Mouse (Mus musculus): ENCODE data around the gene Slc6a17.
A peak's percentile ranks its signal among the peaks of the same experiment; 100 is the strongest.

Slc6a17 gene

DNA sequence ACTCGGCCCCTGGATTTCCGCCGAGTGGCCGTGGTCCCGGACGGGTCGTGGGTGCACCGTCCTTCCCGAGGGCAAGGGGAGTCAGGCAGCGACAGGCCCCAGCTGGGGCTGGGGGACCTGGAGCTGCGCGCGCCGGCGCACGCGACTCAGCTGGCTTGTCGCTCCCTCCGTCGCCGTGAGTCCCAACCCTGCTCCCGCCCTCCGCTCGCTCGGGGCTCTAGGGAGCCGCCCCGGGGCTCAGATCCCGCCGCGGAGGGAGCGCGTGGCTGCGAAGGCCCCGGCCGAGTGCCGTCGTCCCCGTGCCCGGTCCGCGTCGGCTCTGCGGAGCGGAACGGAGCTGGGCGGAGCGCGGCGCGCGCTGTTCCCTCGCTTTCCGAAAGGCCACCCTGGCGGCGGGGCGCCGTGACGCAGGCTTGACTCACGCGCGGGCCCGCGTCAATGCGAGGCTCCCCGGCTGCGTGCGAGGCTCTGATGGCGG lies at the start of gene Slc6a17:
Gene Slc6a17, minus strand, starts transcription at position 388 of the 478 bp plus-strand sequence.
- DNase-seq = peak; percentile 37

GRCm38 (mm10) chr3:107565331-107565730 lies 47.5 kb upstream of the Slc6a17 start:
- no peak for DNase-seq

- no peak for DNase-seq
These were observed 46.1 kb upstream of the Slc6a17 start for GRCm38 (mm10) chr3:107563880-107564279.

GRCm38 (mm10) chr3:107562591-107562990 lies 44.8 kb upstream of the Slc6a17 start:
- DNase-seq = no peak

DNA sequence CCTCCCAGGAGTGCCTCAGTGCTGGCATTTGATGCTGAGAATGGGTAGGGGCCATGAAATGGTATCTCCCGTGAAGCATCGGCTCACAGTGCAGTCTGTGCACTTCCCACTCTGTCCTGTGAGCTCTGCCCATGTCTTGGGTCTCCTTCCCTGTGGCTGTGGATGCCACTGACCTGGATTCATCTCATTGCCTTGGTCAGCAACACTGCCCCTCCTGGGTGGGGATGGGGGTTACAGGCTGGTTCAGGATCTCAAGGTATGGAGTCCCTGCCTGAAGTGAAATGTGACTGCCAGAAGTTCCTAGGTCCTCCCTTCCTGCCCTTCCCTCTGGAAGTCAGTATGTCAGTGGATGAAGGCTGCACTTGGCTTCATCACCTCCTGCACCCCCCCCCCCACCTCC lies 44.3 kb upstream of the Slc6a17 start:
- no peak for DNase-seq

GRCm38 (mm10) chr3:107559183-107559582 lies 41.4 kb upstream of the Slc6a17 start:
- peak; percentile 67 for DNase-seq

- DNase-seq = no peak
These were observed 40.9 kb upstream of the Slc6a17 start for GRCm38 (mm10) chr3:107558740-107559139.

GRCm38 (mm10) chr3:107554842-107555241 lies 37.0 kb upstream of the Slc6a17 start, which contains the start of gene Ubl4b:
Gene Ubl4b, minus strand, starts transcription at chr3:107555073.
- no peak for DNase-seq

- DNase-seq = no peak
These were observed 32.7 kb upstream of the Slc6a17 start for GRCm38 (mm10) chr3:107550409-107551049.

GRCm38 (mm10) chr3:107546956-107547355 lies 29.1 kb upstream of the Slc6a17 start:
- DNase-seq = peak; percentile 81

GRCm38 (mm10) chr3:107545716-107546412 lies 28.0 kb upstream of the Slc6a17 start:
- DNase-seq = no peak

DNA sequence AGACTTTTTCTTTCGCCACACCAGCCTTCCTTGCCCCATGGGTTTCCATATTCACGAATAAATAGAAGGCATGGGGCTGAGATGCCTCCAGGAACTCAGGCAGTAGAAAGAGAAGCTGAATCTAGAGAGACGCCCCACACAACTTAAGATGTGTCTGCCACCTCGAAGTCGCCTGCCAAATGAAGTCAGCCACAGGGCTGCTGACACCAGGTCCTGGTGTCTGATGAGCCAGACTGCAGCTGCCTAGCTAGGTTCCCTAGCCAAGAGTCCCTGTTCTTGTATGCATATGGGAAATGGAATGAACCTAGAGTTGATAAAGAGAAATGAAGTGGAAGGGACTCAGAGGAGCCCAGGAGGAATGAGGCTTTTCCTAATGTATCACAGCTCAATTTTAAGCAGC lies 27.5 kb upstream of the Slc6a17 start:
- no peak for DNase-seq

- no peak for DNase-seq
These were observed 25.6 kb upstream of the Slc6a17 start for GRCm38 (mm10) chr3:107543158-107544080.

DNA sequence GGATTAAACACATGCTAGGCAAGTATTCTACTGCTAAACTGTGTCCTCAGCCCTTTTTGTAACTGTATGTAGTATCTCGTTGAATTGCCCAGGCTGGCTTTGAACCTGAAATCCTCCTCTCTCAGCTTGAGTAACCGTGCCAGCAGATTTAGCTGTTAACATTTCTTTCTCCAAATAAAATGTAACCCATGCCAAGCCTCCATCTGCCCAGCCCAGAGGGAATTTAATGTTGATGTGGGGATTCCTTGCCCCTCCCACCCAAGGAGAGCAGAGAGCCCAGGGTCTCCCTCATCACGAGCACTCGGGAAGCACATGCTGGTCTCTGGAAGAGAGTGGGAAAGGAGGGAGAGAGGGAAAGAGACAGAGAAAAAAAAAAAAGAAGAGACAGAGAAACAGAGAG lies 24.8 kb upstream of the Slc6a17 start:
- DNase-seq = no peak

GRCm38 (mm10) chr3:107537504-107537889 lies 19.7 kb upstream of the Slc6a17 start:
- DNase-seq = no peak

DNA sequence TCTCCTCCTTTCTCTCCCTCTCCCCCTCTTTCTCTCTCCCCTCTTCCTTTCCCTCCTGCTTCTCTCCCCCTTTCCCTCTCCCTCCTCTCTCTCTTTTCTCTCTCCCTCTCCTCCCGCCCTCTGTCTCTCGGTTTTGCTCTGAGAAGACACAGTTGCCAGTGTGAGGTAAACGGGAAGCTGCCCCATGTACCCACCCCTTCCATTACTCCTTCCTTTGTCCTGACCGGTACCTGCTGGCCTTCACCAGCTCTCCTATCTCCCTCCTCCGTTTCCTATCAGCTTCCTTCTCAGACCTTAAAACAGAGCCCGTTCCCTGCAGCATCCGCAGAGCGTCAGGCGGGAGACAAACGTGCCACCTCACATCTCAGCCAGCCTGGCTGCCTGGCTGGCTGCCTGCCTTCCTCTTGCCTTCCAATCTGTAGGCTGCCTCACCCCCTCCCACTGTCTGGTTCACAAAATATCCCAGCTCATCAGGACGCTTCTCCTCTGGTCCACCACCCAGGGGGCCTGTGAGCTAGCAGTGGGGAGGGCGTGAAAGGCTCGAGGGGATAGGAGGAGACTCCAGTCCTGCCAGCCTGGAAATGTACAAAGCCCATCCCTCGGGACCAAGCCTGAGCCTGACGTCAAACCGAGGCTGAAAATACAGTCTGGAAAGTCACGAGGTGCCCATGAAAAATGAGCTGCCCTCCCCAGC lies 19.1 kb upstream of the Slc6a17 start:
- DNase-seq = no peak

DNA sequence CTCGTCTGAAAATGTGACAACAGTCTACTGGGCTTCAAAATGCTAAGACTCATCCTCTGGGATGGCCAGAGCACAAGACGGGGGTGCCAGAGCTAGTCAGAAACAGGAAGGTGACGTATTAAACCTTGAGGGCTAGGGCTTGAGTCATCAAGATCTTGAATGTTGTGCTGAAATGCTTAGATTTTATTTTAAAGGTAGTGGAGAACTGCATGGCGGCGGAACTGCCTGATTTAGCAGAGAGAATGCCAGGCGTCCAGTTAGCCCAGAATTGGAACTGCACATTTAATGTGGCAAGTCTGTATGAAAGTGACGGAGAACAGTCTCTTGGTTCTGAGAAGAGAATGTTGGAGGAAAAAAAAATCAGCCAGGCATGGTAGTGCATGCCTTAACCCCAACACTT lies 17.1 kb upstream of the Slc6a17 start:
- DNase-seq = no peak

- no peak for DNase-seq
These were observed 15.7 kb upstream of the Slc6a17 start for GRCm38 (mm10) chr3:107533532-107533931.

DNA sequence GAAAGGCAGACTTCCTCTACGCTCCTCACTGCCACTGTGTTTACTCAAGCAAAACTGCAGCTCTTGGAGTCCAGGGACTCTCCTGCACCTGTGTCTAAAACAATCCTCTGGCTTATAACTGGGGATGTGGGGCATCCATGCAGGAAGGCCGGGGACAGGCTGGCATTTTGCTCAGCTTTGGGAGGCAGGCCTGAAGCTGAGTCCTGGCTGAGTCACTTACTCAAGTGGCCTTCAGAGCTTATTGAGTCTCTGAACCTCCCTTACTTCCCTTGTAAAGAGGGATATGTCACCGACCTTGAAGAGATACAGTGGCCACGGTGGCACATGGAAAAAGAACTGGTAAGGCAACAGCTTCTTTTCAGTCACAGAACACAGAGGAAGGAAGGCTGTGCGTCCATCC lies 12.8 kb upstream of the Slc6a17 start:
- no peak for DNase-seq

DNA sequence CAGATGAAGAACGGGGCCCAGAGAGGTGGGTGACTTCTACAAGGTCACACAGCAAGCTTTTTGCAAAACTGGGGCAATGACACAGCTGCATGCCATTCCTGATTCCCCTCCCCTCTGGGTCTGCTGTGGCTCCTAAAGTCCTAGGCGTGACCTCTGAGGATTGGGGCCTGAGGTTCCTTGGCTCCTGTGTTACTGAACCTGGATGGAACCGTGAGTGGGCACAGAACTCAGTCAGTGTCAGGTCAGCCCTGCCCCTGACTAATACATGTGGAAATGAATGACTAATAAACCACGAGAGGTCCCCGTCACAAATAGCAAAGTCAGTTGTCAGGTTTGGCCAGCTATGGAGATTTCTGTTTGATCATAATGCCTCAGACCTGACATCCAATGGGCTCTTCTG lies 11.4 kb upstream of the Slc6a17 start:
- no peak for DNase-seq

DNA sequence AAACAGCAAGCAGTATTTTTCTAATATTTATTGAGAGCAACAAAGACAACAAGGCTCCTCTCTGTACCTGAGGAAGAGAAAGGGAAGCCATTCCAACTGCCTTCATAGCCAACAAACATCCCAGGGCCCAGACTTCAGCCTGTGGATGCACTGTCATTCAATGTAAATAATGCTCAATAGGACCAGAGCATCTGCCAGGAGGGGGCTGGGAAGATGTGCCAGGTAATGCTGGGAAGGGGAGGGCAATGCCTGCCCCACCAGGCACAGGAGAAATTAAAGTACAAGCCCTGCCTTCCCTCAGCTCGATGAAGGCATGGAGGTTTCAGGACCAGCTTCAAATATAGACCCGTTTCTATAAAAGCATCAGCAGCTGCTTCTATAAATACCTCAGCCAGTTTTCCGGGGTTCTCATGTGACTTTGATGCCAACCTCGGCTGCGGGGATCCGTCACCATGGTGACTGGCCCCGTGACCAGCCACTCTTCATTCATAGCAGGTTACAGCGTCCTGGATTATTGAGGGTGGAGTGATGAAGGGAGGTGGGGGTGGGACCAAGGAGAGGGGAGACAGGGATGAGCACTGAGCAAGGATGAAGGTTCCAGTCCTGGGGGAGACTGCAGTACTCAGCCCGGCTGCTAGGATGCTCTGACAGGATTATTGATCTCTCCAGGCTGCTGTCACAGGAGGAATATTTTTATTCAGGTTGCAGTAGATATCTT lies 10.7 kb upstream of the Slc6a17 start:
- DNase-seq = no peak

- no peak for DNase-seq
These were observed 6.7 kb upstream of the Slc6a17 start for GRCm38 (mm10) chr3:107524547-107524946.

Measured in kidney, adult 11 months (tissue).